Mouse (Mus musculus) stomach, embryonic 14.5 days (tissue): ENCODE measurements around the gene Szt2. TPM values are rescaled to one million over a fixed set of nuclear protein-coding genes. Genes with fewer than 3 reads are reported as not detected.

Experiments
- ATAC-seq: fragments of 200-750 bp; cut with Nextera tagmentation; 2 replicates; pipeline ENCODE4 v1.8.0; 2017; ENCODE audit warnings: low read depth, moderate TSS enrichment; ENCODE audit not compliant: insufficient number of reproducible peaks, insufficient read depth, low FRiP score
- H3K27ac ChIP-seq: fragments of 300-500 bp; sonication (generic); 2 replicates; pipeline ENCODE4 v1.5.1; 2014; ENCODE audit warnings: mild to moderate bottlenecking, low read length, moderate library complexity, mixed read lengths
- H3K27me3 ChIP-seq: fragments of 300-500 bp; sonication (generic); 2 replicates; pipeline ENCODE4 v1.6.1; 2014; ENCODE audit warnings: low read length, control low read depth, mixed read lengths; ENCODE audit not compliant: control insufficient read depth, insufficient read depth
- H3K36me3 ChIP-seq: fragments of 300-500 bp; sonication (generic); 2 replicates; pipeline ENCODE4 v1.6.1; 2014; ENCODE audit warnings: mild to moderate bottlenecking, control low read depth, low read length, moderate library complexity, mixed read lengths; ENCODE audit not compliant: control insufficient read depth, insufficient read depth
- H3K4me1 ChIP-seq: fragments of 300-500 bp; sonication (generic); 2 replicates; pipeline ENCODE4 v1.6.1; 2014; ENCODE audit warnings: low read length, control low read depth, mixed read lengths; ENCODE audit not compliant: control insufficient read depth, insufficient read depth
- H3K4me2 ChIP-seq: fragments of 300-500 bp; sonication (generic); replicated peaks from 2 replicates; pipeline ENCODE4 v1.6.1; 2014; ENCODE audit warnings: low read depth, low read length, control low read depth
- H3K4me3 ChIP-seq: fragments of 300-500 bp; sonication (generic); 2 replicates; pipeline ENCODE4 v1.5.1; 2014; ENCODE audit warnings: low read depth, low read length, control low read depth
- H3K9ac ChIP-seq: fragments of 300-500 bp; sonication (generic); replicated peaks from 2 replicates; pipeline ENCODE4 v1.6.1; 2014; ENCODE audit warnings: low read depth, mild to moderate bottlenecking, control low read depth, low read length, moderate library complexity, mixed read lengths
- H3K9me3 ChIP-seq: fragments of 300-500 bp; sonication (generic); 2 replicates; pipeline ENCODE4 v1.6.1; 2016; ENCODE audit warnings: low read depth, low read length, control low read depth; ENCODE audit not compliant: control insufficient read depth
- WGBS: fragments of 180-500 bp; shearing (Covaris S2); extraction: QIAGEN DNeasy Blood & Tissue Kit; methylation state at CpG from one replicate; pipeline ENCODE4 v1.1.7; 2014; 5-methylcytosine and 5-hydroxymethylcytosine counted together
- polyA plus RNA-seq: library from polyadenylated mRNA; unstranded; fragments of >200 nt; fragmentation: Nextera tagmentation; extraction: Ambion mirVana; gene quantifications from 2 replicates; pipeline ENCODE4 v1.2.1, GENCODE M21; 2014

Gene Szt2
- polyA plus RNA-seq, 1 experiment from 2014 or later: 14.5 TPM

- H3K4me2 ChIP-seq: no peak overlapping the region
- no peak overlapping the region for H3K27ac ChIP-seq
- H3K4me3 ChIP-seq: no peak overlapping the region
- H3K36me3 ChIP-seq: peaks cover 49% of the 10 kb centered on the region
- no peaks in the 10 kb centered on the region for H3K27me3 ChIP-seq
- ATAC-seq: no peak
- WGBS: 86% methylated on average over 13 of the region's 13 CpGs
- H3K9ac ChIP-seq: no peak overlapping the region
- no peaks in the 10 kb centered on the region for H3K9me3 ChIP-seq
- no peaks in the 10 kb centered on the region for H3K4me1 ChIP-seq
Measured at GRCm38 (mm10) chr4:118417112-118417797, 8.2 kb upstream of the Szt2 start.

- H3K4me1 ChIP-seq: no peaks in the 10 kb centered on the region
- no peak overlapping the region for H3K4me2 ChIP-seq
- ATAC-seq: no peak
- no peak overlapping the region for H3K4me3 ChIP-seq
- no peaks in the 10 kb centered on the region for H3K9me3 ChIP-seq
- no peaks in the 10 kb centered on the region for H3K27me3 ChIP-seq
- WGBS: 92% methylated on average over 5 of the region's 5 CpGs
- H3K36me3 ChIP-seq: peaks cover 58% of the 10 kb centered on the region
- H3K9ac ChIP-seq: no peak overlapping the region
- no peak overlapping the region for H3K27ac ChIP-seq
Measured at GRCm38 (mm10) chr4:118416329-118416728, 7.3 kb upstream of the Szt2 start.

GRCm38 (mm10) chr4:118415779-118416178, 6.7 kb upstream of the Szt2 start:
- Histone ChIP-seq H3K27me3 (no peaks in the 10 kb centered on the region), H3K4me2 (no peak overlapping the region), H3K36me3 (peaks cover 59% of the 10 kb centered on the region), H3K4me3 (no peak overlapping the region), H3K27ac (no peak overlapping the region), H3K4me1 (no peaks in the 10 kb centered on the region), H3K9me3 (no peaks in the 10 kb centered on the region), H3K9ac (no peak overlapping the region)
- no peak for ATAC-seq
- 86% methylated on average over 2 of the region's 2 CpGs for WGBS

- H3K27ac ChIP-seq: no peak overlapping the region
- H3K4me3 ChIP-seq: no peak overlapping the region
- peaks cover 52% of the 10 kb centered on the region for H3K36me3 ChIP-seq
- no peak for ATAC-seq
- peaks cover 5% of the 10 kb centered on the region; the same call in 1 of the 2 replicates for H3K4me1 ChIP-seq
- H3K9ac ChIP-seq: no peak overlapping the region
- no peaks in the 10 kb centered on the region for H3K9me3 ChIP-seq
- WGBS: 94% methylated on average over 5 of the region's 5 CpGs
- H3K27me3 ChIP-seq: no peaks in the 10 kb centered on the region
- no peak overlapping the region for H3K4me2 ChIP-seq
Measured at GRCm38 (mm10) chr4:118413553-118413952, 4.5 kb upstream of the Szt2 start.

- ATAC-seq: no peak
Measured at GRCm38 (mm10) chr4:118410871-118411270, 1.8 kb upstream of the Szt2 start.

GRCm38 (mm10) chr4:118402701-118403100, 6.4 kb downstream of the Szt2 start:
- Histone ChIP-seq H3K27ac (no peak overlapping the region), H3K4me3 (no peak overlapping the region), H3K36me3 (peaks cover 51% of the 10 kb centered on the region), H3K27me3 (no peaks in the 10 kb centered on the region), H3K9me3 (no peaks in the 10 kb centered on the region), H3K4me2 (no peak overlapping the region), H3K4me1 (no peaks in the 10 kb centered on the region), H3K9ac (no peak overlapping the region)
- 93% methylated on average over 12 of the region's 12 CpGs for WGBS
- ATAC-seq: no peak

More at GRCm38 (mm10) chr4:118410871-118411270, 1.8 kb upstream of the Szt2 start:
- 91% methylated on average over 5 of the region's 5 CpGs for WGBS
- H3K36me3 ChIP-seq: peaks cover 43% of the 10 kb centered on the region
- no peak overlapping the region for H3K27ac ChIP-seq
- peaks cover 10% of the 10 kb centered on the region for H3K4me1 ChIP-seq
- H3K9me3 ChIP-seq: no peaks in the 10 kb centered on the region
- no peaks in the 10 kb centered on the region for H3K27me3 ChIP-seq
- no peak overlapping the region for H3K4me3 ChIP-seq
- no peak overlapping the region for H3K4me2 ChIP-seq
- H3K9ac ChIP-seq: no peak overlapping the region

GRCm38 (mm10) chr4:118401918-118402317, 7.2 kb downstream of the Szt2 start:
- peaks cover 58% of the 10 kb centered on the region for H3K36me3 ChIP-seq
- H3K4me1 ChIP-seq: no peaks in the 10 kb centered on the region
- WGBS: 84% methylated on average over 5 of the region's 5 CpGs
- no peak overlapping the region for H3K9ac ChIP-seq
- H3K4me2 ChIP-seq: no peak overlapping the region
- H3K4me3 ChIP-seq: no peak overlapping the region
- H3K27me3 ChIP-seq: no peaks in the 10 kb centered on the region
- no peak for ATAC-seq
- no peak overlapping the region for H3K27ac ChIP-seq
- no peaks in the 10 kb centered on the region for H3K9me3 ChIP-seq

GRCm38 (mm10) chr4:118401421-118401820, 7.7 kb downstream of the Szt2 start:
- no peak overlapping the region for H3K27ac ChIP-seq
- no peak for ATAC-seq
- WGBS: 87% methylated on average over 3 of the region's 3 CpGs
- no peaks in the 10 kb centered on the region for H3K4me1 ChIP-seq
- H3K9ac ChIP-seq: no peak overlapping the region
- H3K4me3 ChIP-seq: no peak overlapping the region
- peaks cover 58% of the 10 kb centered on the region for H3K36me3 ChIP-seq
- no peaks in the 10 kb centered on the region for H3K27me3 ChIP-seq
- no peak overlapping the region for H3K4me2 ChIP-seq
- no peaks in the 10 kb centered on the region for H3K9me3 ChIP-seq

GRCm38 (mm10) chr4:118398400-118398799, 10.7 kb downstream of the Szt2 start:
- H3K27me3 ChIP-seq: no peaks in the 10 kb centered on the region
- H3K36me3 ChIP-seq: peaks cover 71% of the 10 kb centered on the region
- no peaks in the 10 kb centered on the region for H3K9me3 ChIP-seq
- H3K4me1 ChIP-seq: no peaks in the 10 kb centered on the region
- H3K4me3 ChIP-seq: no peak overlapping the region
- no peak overlapping the region for H3K4me2 ChIP-seq
- WGBS: 90% methylated on average over 6 of the region's 6 CpGs
- H3K9ac ChIP-seq: no peak overlapping the region
- no peak for ATAC-seq
- no peak overlapping the region for H3K27ac ChIP-seq
